In the genomic region with DNA sequence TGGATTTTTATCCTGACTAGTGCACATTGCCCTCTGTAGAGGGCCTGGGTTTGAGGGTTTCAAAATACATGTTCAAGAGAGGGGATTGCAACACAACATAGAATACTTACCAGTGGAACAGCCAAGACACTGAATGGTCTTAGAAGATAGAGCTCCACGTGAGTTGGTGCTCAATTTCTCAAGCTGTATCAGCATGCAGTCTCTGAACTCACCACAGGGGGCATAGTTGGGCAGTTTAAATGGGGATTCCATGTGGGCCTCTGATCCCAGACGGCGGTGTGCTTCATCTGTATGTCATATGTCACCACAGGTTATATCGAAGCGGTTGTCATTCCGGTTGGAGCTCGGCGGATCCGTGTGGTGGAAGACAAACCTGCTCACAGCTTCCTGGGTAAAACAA, we compare ENCODE assay signal across 10 mouse cellular contexts.
DNase-seq lines count a peak whose midpoint lies in the region; ATAC-seq and TF ChIP-seq lines count a peak whose summit lies in the region.
"Had no signal": no experiment of that assay in that cellular context is flagged by ENCODE, and none has a peak within 500 bp of the region (broad histone marks: within the 10 kb centered on the region; RNA-seq: fewer than 3 reads in every experiment).

No protein-coding gene starts in this region.

- no peak overlapping the region for H3K4me3 ChIP-seq in forebrain, embryonic 14.5 days (ENCODE audit: low read depth, low read length)
- no peak overlapping the region for H3K4me3 ChIP-seq in forebrain, embryonic 15.5 days
- H3K4me3 ChIP-seq in liver, embryonic 12.5 days = no peak overlapping the region
- H3K4me3 ChIP-seq in gastrocnemius, adult 2 months = no peak overlapping the region
- H3K4me3 ChIP-seq in intestine, embryonic 16.5 days (ENCODE audit: low read length) = no peak overlapping the region
- H3K4me3 ChIP-seq: limb, embryonic 13.5 days had no signal

- ATAC-seq in forebrain, embryonic 14.5 days = no peak
- no peak for ATAC-seq in forebrain, embryonic 15.5 days (replicated peaks)
- ATAC-seq in liver, embryonic 12.5 days = no peak
- ATAC-seq in megakaryocyte-erythroid progenitor cell, adult 5-6 weeks (replicated peaks; ENCODE audit: low FRiP score, low TSS enrichment, poor library complexity, severe bottlenecking) = peak; percentile 73; the same call in 1 of the 2 replicates
- no peak for ATAC-seq in intestine, embryonic 16.5 days
- ATAC-seq: Patski had no signal

- H3K4me2 ChIP-seq in forebrain, embryonic 14.5 days (ENCODE audit: low read length) = no peak overlapping the region
- no peak overlapping the region for H3K4me2 ChIP-seq in forebrain, embryonic 15.5 days (replicated peaks)
- no peak overlapping the region for H3K4me2 ChIP-seq in liver, embryonic 12.5 days
- H3K4me2 ChIP-seq in intestine, embryonic 16.5 days (ENCODE audit: low read depth, low read length) = no peak overlapping the region
- H3K4me2 ChIP-seq: limb, embryonic 13.5 days had no signal

- H3K9ac ChIP-seq in forebrain, embryonic 14.5 days (ENCODE audit: low read length) = no peak overlapping the region
- H3K9ac ChIP-seq in forebrain, embryonic 15.5 days (replicated peaks) = no peak overlapping the region
- no peak overlapping the region for H3K9ac ChIP-seq in liver, embryonic 12.5 days
- H3K9ac ChIP-seq in intestine, embryonic 16.5 days (ENCODE audit: low read depth, low read length) = no peak overlapping the region
- H3K9ac ChIP-seq: limb, embryonic 13.5 days had no signal

- H3K9me3 ChIP-seq in forebrain, embryonic 14.5 days (replicated peaks; ENCODE audit: control insufficient read depth, low read length) = no peaks in the 10 kb centered on the region
- no peaks in the 10 kb centered on the region for H3K9me3 ChIP-seq in forebrain, embryonic 15.5 days
- H3K9me3 ChIP-seq in liver, embryonic 12.5 days (replicated peaks) = no peaks in the 10 kb centered on the region
- H3K9me3 ChIP-seq in intestine, embryonic 16.5 days (ENCODE audit: control insufficient read depth, low read length) = no peaks in the 10 kb centered on the region
- H3K9me3 ChIP-seq: limb, embryonic 13.5 days had no signal

- peak; percentile 36 for DNase-seq in forebrain, embryonic 14.5 days (ENCODE audit: low spot score)
- DNase-seq in liver (peak; percentile 21), ZHBTc4 (ENCODE audit: low read depth, low spot score) (peak; percentile 72)
- DNase-seq in gastrocnemius, adult 2 months = peak; percentile 51

- no peaks in the 10 kb centered on the region for H3K27me3 ChIP-seq in forebrain, embryonic 14.5 days (replicated peaks; ENCODE audit: control insufficient read depth, insufficient read depth, low read length)
- H3K27me3 ChIP-seq in forebrain, embryonic 15.5 days = no peaks in the 10 kb centered on the region
- no peaks in the 10 kb centered on the region for H3K27me3 ChIP-seq in liver, embryonic 12.5 days (replicated peaks)
- H3K27me3 ChIP-seq in intestine, embryonic 16.5 days (replicated peaks; ENCODE audit: control insufficient read depth, insufficient read depth, low read length) = no peaks in the 10 kb centered on the region
- H3K27me3 ChIP-seq: limb, embryonic 13.5 days had no signal

- intact Hi-C loops in gastrocnemius, adult 2 months (cut with DNase I) = no loop called here

- WGBS in forebrain, embryonic 14.5 days = 82% methylated on average over 9 of the region's 9 CpGs
- WGBS in forebrain, embryonic 15.5 days = 85% methylated on average over 9 of the region's 9 CpGs
- 65% methylated on average over 9 of the region's 9 CpGs for WGBS in liver, embryonic 12.5 days (ENCODE audit: insufficient replicate concordance)
- WGBS in intestine, embryonic 16.5 days = 81% methylated on average over 9 of the region's 9 CpGs

- H3K4me1 ChIP-seq in forebrain, embryonic 14.5 days (ENCODE audit: control insufficient read depth, insufficient read depth, low read length) = no peaks in the 10 kb centered on the region
- no peaks in the 10 kb centered on the region for H3K4me1 ChIP-seq in forebrain, embryonic 15.5 days
- H3K4me1 ChIP-seq in liver, embryonic 12.5 days = no peaks in the 10 kb centered on the region
- no peaks in the 10 kb centered on the region for H3K4me1 ChIP-seq in intestine, embryonic 16.5 days (ENCODE audit: control insufficient read depth, insufficient read depth, low read length)

- H3K36me3 ChIP-seq in forebrain, embryonic 14.5 days (ENCODE audit: control insufficient read depth, insufficient read depth, low read length) = no peaks in the 10 kb centered on the region
- no peaks in the 10 kb centered on the region for H3K36me3 ChIP-seq in forebrain, embryonic 15.5 days
- no peaks in the 10 kb centered on the region for H3K36me3 ChIP-seq in liver, embryonic 12.5 days
- no peaks in the 10 kb centered on the region for H3K36me3 ChIP-seq in intestine, embryonic 16.5 days (ENCODE audit: control insufficient read depth, insufficient read depth, low read length)
- H3K36me3 ChIP-seq: limb, embryonic 13.5 days had no signal

- peak; percentile 61 for TF ChIP-seq CTCF in gastrocnemius, adult 2 months (IDR thresholded peaks at IDR 0.05)

- H3K27ac ChIP-seq in forebrain, embryonic 14.5 days (ENCODE audit: low read depth, low read length) = no peak overlapping the region
- H3K27ac ChIP-seq in forebrain, embryonic 15.5 days (replicated peaks) = no peak overlapping the region
- H3K27ac ChIP-seq in liver, embryonic 12.5 days = no peak overlapping the region
- H3K27ac ChIP-seq in gastrocnemius, adult 2 months = no peak overlapping the region
- H3K27ac ChIP-seq in intestine, embryonic 16.5 days (ENCODE audit: low read length) = no peak overlapping the region
- H3K27ac ChIP-seq: limb, embryonic 13.5 days had no signal

Comparison
In these comparisons a context has a peak if more than half of its experiments do, and no peak if none do; other contexts are left out.
1. DNase-seq: peak in every context shown above with its lines; median percentile 72 in ZHBTc4; 51 in gastrocnemius, adult 2 months; 36 in forebrain, embryonic 14.5 days; 21 in liver.